Mouse (Mus musculus): ENCODE measurements around the gene Tbc1d10b.
A peak's percentile ranks its signal among the peaks of the same experiment; 100 is the strongest.
"Not testable (repeated sequence)": the region's sequence is repeated elsewhere in the genome, so short reads cannot be mapped to it uniquely, and the experiment has no call there.

Gene Tbc1d10b

DNA sequence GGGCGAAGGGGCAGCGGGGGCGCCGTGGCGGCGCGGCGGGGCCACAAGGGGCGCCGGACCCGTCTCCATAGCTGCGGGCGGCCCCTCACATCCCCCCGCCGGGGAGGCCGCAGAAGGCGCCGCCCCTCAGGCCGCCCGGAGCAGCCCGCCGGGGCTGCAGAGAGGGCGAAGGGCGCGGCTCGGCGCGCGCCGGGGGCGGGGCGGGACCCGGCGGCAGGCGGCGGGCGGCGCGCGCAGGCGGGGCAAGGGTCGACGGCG lies at the start of gene Tbc1d10b:
Gene Tbc1d10b, minus strand, starts transcription at position 174 of the 258 bp plus-strand sequence.
- ATAC-seq (ENCODE audit: low TSS enrichment), result no peak

DNA sequence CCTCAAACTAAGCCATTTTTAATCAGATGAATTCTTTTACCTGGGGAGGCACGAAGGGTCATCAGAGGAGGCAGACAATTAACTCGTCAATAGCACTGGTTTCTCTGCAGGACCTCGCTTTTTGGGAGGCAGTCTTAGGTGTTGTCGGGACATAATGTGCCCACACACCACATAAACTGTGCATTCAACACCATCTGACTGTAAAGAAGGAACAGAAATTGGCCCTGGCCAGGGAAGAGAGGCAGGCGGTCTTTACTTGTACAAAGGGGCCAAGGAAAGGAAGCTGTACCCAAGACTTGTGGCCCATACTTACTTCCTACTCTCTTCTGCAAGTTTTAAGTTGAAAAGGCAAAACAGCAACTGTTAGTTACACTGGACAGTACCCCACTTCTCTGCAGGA lies 48.2 kb upstream of the Tbc1d10b start:
- ATAC-seq (ENCODE audit: low TSS enrichment), result no peak

DNA sequence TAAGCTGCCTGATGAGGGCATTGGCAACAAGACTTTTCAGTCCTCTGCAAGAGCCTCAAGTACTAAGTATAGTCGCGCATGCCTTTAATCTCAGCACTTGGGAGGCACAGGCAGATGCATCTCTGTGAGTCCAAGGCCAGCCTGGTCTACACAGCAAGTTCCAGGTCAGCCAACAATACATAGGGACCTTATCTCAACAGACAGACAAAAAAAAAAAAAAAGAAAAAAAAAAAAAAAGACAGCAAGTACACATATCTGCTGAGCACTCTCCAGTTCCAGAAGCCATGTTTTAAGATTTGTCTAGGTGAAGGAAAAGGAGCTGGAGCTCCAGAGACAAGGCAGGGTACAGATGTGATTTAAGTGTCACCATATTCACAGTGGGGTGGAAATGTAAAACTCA lies 47.7 kb upstream of the Tbc1d10b start:
- no peak for ATAC-seq (ENCODE audit: low TSS enrichment)

DNA sequence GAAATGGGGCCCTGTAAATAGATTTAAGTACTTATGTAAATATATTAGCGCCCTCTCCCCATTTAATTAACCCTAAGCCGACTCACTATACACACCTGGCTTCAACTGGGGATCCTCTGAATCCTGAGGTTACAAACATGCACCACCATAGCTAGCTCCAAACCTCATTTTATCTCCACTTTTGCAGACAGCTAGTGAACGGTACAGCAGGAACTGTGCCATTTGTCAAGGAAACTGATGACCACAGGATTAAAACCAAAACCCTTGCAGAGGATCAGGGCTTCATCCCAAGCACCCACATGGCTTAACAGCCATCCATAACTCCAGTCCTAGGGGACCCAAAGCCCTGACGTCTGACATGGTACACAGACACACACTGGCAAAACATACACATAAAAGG lies 46.7 kb upstream of the Tbc1d10b start:
- no peak for ATAC-seq (ENCODE audit: low TSS enrichment)

DNA sequence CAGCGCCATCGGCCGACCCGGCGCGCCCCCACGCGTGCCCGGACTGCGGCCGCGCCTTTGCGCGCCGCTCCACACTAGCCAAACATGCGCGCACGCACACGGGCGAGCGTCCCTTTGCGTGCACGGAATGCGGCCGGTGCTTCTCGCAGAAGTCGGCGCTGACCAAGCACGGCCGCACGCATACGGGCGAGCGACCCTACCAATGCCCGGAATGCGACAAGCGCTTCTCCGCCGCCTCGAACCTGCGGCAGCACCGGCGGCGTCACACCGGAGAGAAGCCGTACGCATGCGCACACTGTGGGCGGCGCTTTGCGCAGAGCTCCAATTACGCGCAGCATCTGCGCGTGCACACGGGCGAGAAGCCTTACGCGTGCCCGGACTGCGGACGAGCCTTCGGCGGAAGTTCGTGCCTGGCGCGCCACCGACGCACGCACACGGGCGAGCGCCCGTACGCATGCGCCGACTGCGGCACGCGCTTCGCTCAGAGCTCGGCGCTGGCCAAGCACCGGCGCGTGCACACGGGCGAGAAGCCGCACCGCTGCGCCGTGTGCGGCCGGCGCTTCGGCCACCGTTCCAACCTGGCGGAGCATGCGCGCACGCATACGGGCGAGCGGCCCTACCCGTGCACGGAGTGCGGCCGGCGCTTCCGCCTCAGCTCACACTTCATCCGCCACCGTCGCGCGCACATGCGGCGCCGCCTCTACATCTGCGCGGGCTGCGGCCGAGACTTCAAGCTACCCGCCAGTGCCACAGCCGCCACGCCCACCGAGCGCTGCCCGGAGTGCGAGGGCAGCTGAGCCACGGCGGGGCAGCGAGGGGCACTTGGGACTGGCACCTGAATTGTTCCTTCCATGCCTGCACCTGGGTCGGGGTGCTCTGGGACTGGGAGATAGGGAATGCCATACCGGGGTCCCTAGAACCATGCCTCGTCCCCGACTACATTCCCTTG lies 45.8 kb upstream of the Tbc1d10b start:
- ATAC-seq (ENCODE audit: low TSS enrichment), result peak; percentile 77

DNA sequence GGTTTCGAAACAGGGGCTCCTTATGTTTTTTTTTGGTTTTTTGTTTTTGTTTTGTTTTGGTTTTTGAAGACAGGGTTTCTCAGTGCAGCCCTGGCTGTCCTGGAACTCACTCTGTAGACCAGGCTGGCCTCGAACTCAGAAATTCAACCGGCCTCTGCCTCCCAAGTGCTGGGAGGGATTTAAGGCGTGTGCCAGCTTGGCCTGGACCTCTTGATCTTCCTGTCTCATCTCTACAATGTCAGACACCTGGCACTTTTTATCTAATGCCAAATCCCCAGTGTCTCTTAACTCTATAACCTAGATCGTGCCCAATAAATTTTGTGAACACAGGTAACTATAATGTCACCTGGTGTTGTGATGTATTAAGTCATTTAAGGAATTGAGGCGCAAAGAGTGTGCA lies 45.1 kb upstream of the Tbc1d10b start:
- no peak for ATAC-seq (ENCODE audit: low TSS enrichment)

DNA sequence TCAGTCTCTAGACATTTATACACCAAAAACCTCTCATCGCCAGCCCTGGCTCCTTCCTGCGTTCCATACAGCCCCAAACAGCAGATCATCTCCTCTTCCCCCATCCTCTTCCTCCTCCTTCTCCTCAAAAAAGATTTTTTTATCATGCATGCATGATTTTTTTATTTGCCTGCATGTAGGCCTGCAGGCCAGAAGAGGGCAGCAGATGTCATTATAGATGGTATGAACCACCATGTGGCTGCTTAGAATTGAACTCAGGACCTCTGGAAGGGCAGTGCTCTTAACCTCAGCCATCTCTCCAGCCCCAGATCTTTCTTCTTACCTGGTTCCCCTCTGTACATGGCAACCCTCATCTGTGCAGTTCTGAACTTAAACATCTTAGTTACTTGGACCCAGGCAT lies 44.1 kb upstream of the Tbc1d10b start:
- ATAC-seq (ENCODE audit: low TSS enrichment), result no peak

DNA sequence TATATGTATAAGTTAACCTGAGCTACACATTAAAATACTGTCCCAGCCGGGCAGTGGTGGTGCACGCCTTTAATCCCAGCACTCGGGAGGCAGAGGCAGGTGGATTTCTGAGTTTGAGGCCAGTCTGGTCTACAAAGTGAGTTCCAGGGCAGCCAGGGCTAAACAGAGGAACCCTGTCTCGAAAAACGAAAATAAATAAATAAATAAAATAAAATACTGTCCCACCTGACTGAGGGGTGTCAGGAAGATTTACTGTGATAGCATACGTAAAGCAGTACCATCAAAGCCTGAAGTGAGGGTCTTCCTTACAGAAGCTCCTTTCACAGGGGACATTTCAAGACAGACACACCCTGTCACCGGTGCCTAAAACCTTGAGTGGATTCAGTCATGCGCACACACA lies 42.2 kb upstream of the Tbc1d10b start:
- not testable (repeated sequence) for ATAC-seq (ENCODE audit: low TSS enrichment)

DNA sequence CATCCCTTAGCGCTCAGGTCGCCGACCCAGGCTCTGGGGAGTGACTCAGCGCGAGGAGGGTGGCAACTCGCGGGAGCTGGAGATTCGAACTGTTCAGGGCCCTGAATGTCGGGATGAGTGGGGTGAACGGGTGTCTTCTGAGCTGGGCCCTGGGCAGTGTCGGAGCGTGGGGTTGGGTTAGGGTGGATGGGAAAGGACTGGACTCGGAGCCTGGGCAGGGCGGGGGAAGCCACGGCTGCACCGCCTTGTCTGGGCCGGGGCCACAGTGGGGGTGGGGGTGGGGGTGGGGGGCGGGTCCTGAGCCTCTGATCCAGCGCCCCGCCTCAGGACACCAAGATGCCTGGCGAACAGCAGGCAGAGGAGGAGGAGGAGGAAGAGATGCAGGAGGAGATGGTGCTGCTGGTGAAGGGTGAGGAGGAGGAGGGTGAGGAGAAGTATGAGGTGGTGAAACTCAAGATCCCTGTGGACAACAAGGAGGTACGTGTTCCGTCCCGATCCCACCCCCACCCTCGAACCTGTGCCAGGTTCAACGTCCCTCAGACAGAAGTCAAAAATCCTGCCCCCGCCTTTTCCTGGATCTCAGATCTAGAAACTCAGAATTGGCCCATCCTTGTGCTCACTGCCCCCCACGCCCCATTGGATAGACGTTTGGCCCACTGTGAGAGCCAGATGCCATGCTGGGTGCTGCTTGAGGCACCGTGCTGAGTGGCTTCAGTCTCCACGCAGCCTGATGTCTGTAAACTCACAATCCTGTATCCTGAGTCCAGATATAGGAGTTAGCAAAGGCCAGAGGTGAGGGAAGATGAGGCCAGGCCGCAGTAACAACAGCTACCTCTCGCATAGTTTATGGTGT lies 36.6 kb upstream of the Tbc1d10b start:
- peak; percentile 41; the same call in 1 of the 2 replicates for ATAC-seq (ENCODE audit: low TSS enrichment)

DNA sequence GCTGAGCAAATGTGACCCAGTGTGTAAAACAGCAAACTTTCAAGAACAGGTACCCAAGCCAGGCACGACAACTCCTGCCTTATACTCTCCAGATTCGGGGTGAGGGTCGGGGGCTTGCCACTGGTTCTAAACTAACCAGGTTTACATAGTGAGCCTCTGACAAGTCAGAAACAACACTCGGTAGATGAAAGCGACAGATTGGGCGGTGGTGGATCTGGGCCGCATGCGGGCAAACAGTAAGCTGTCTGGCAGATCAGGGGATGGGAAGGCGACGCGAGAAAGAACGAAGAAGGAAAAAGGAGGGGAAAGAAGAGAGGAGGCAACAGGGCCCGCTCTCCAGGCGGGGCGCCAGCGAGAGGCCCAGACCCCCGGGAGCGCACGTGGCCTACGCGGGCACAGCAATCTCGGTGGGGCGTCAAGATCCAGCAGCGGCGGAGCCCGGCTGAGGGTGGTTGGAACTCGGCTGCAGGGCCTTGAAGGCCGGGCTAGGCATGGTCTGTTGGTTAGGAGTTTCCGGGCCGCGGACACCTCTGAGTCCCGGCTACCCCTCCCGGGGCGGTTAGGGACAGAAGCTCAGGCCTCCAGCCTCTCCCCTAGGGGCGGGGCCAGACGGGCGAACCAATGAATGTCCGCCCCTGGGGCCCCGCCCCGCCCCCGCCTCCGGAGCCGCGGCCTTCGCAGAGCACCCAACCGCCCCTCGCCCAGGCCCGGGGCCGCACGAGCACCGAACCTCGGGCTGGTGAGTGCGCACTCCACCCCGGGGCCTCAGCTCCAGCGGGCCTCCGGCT lies 35.8 kb upstream of the Tbc1d10b start, which contains the start of gene Zfp771:
Gene Zfp771, plus strand, starts transcription at position 405 of the 788 bp plus-strand sequence.
- peak; percentile 88 for ATAC-seq (ENCODE audit: low TSS enrichment)

DNA sequence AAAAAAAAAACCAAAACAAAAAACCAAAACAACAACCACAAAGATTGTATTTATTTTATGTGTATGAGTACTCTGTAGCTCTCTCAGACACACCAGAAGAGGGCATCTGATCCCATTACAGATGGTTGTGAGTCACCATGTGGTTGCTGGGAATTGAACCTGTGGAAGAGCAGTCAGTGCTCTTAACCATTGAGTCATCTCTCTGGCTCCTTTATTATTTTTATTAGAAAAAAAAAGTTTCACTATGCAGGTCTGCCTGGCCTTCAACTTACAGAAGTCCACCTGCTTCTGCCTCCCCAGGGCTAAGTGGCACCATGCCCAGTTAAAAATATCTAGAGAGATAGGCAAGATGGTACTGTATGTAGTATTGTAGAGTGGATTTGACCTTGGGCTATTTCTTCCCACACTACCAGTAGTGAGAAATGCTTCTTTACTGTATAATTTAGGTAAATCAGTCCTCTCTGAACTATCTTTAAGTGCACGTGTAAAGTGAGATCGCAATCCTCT lies 35.1 kb upstream of the Tbc1d10b start:
- ATAC-seq (ENCODE audit: low TSS enrichment), result no peak

DNA sequence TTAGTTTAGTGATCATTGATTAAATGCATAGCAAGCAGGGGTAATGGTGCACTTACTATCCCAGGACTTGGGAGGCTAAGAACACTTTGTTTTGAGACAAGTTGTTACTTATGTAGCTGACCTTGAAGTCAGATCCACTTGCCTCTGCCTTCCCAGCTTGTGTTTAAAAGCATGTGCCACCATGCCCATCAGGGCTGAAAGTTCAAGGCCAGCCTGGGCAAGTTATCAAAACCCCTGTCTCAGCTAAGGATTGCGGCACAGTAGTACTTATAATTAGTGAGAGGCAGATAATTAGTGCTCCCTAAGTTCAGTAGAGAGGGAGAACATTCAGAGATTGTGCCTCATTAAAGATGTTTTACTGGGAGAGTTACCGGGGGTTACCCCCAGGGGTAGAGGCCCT lies 26.5 kb upstream of the Tbc1d10b start:
- no peak for ATAC-seq (ENCODE audit: low TSS enrichment)

DNA sequence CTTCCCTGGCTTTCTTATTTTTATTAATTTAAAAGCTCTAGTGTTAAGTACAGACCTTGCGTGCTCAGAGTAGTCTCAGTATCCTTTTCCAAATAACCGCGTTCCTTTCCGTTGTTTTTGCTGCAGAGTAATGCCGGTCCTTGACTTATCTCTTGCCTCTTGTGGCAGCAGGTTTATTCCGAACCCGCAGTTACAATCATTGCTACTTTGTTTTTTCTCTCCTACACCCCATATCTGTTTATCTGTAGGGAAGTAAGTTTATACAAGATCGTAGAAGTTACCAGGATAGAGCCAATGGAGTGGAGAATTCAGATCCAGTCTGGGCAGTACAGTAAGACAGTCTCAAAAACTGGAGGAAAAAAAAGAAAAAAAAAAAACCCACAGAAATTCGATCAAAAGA lies 25.5 kb upstream of the Tbc1d10b start:
- no peak for ATAC-seq (ENCODE audit: low TSS enrichment)

DNA sequence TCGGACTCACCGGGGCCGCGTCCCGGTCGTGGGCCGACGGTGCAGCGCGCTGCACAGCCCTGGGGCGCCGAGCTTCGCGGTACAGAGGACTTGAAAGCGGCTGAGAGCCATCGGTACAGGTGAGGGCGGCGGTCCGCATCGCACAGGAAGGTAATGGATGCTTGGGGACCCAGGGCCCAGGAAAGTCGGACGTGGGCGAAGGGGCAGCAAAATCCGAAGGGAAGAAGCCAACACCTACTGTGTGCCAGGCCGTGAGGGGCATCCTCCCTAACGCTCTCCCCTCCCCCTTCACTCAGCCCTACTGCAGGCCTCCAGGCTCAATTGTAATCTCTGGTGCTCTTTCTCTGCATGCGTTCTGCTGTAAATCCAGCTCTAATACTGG lies 25.1 kb upstream of the Tbc1d10b start:
- peak; percentile 22 for ATAC-seq (ENCODE audit: low TSS enrichment)

DNA sequence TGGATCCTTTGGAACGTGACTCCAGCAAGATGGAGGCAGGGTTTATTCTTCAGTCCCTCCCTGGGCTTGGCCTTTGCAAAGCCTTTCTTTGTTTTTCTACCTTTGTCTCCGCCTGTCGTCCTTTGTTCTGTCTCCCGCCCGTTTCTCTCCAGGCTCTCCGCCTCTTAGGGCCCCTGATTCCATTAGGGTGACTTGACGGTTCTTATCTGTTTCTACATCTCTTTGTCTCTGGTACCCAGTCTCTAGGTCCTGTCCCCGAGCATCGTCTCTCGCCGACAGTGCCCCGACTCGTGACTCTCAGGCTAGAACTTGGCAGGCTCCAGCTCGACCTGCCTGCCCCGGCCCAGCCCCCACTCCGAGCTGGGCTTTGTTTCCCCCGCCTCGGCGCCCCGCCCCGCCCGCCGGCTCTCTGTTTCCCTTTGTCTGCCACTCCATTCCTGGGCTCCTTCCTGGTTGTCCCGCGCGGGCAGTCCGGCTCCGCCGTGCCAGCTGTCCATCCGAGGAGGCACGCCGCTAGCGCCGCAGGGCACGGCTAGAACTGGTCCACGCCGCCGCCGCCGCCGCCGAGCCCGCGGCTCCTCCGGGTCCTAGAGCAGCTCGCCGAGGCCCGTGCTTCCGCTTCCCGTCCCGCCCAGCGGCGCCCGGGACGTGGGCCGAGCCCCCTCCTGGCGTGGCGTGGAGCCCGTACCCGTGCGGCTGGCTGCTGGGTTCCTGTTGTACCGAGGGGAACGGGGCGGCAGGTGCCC lies 24.5 kb upstream of the Tbc1d10b start, which contains the start of the genes Zfp553 and Sept1:
Gene Zfp553, plus strand, starts transcription at position 440 of the 746 bp plus-strand sequence.
Gene Sept1, minus strand, starts transcription at position 509 of the 746 bp plus-strand sequence.
- ATAC-seq (ENCODE audit: low TSS enrichment), result peak; percentile 89

DNA sequence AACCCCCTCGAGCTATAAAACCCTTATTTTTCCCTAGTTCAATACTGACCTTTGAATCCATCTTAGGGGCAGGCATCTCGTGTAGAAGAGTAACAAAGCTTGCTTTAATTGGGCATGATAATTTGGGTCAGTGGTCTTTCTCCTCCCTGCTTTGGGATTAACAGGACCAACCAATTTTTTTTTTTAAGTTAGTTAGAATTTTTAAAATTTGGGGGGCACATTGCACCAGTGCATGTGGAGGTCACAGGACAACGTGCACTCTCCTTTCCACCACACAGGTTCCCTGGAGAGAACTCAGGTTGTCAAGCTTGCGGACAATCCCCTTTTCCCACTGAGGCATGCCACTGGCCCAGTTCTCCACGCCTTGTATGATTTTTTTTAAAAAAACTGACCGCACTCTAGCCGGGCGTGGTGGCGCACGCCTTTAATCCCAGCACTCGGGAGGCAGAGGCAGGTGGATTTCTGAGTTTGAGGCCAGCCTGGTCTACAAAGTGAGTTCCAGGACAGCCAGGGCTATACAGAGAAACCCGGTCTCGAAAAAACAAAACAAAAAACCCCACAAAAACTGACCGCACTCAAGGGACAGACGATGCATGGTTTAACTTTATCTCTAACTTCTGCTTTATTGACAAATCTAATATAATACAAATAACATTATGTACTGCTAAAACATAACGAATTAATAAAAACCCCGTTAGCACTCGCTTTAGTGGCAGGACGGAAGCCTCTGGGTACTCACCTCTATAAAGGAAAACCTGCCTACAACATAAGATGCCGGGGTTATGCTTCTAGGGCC lies 23.8 kb upstream of the Tbc1d10b start:
- no peak for ATAC-seq (ENCODE audit: low TSS enrichment)

DNA sequence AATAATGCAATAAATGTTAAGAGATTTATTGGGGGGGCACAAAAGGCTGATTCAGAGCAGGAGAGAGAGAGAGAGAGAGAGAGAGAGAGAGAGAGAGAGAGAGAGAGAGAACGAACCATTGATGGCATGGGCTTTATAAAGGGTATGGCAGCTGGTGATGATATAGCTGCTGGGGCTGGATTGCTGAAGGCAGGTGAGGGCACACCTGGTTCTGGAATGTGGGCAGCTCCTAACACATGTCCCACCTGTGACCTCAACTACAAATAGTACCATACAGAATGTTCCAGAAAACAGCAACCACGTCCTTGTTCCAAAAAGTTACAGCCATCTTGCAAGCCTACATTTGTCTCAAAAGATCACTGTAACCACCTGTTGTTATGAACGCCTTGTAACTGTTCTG lies 23.1 kb upstream of the Tbc1d10b start:
- no peak for ATAC-seq (ENCODE audit: low TSS enrichment)

DNA sequence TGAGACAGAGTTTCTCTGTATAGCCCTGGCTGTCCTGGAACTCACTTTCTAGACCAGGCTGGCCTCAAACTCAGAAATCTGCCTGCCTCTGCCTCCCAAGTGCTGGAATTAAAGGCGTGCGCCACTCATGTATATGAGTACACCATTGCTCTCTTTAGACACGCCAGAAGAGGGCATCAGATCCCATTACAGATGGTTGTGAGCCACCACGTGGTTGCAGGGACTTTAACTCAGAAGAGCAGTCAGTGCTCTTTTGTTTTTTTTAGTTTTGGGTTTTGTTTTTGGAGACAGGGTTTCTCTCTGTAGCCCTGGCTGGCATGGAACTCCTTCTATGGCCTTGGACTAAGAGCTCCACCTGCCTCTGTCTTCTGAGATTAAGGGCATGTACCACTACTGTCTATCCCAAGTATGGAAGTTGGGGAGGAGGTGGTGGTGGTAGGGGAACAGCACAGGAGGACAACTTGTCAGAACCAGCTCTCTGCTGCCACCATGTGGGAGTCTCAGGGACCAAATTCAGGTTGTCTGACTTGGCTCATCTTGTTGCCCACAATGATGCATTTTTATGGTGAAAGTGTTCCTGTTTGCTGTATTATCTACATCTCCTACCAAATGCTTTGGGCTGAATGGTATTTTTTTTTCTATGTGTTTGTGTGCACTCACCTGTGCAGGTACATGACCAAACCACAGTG lies 20.5 kb upstream of the Tbc1d10b start:
- peak; percentile 45; the same call in 1 of the 2 replicates for ATAC-seq (ENCODE audit: low TSS enrichment)

Measured in frontal cortex, adult (tissue).